Mouse (Mus musculus): ENCODE measurements around the gene Gm6121.
"Not testable (repeated sequence)": the region's sequence is repeated elsewhere in the genome, so short reads cannot be mapped to it uniquely, and the experiment has no call there.

Gene Gm6121

GRCm38 (mm10) chrX:26935597-26935996 is at the start of gene Gm6121:
TSS of gene Gm6121 (minus strand) at chrX:26935697.
- not testable (repeated sequence) for DNase-seq

Measured in lung, postnatal 36 days (tissue).